Mouse (Mus musculus) midbrain, embryonic 13.5 days (tissue): ENCODE data around the gene Bpgm. TPM values are rescaled to one million over a fixed set of nuclear protein-coding genes. Genes with fewer than 3 reads are reported as not detected.

Experiments used
- ATAC-seq: fragments of 200-750 bp; cut with Nextera tagmentation; 2 replicates; pipeline ENCODE4 v1.8.0; 2017; ENCODE audit warnings: mild to moderate bottlenecking, moderate TSS enrichment, moderate library complexity
- H3K27ac ChIP-seq: fragments of 300-500 bp; sonication (generic); 2 replicates; pipeline ENCODE4 v1.5.1; 2015; ENCODE audit warnings: inconsistent platforms, mild to moderate bottlenecking, moderate library complexity
- H3K27me3 ChIP-seq: fragments of 300-500 bp; sonication (generic); 2 replicates; pipeline ENCODE4 v1.6.1; 2015; ENCODE audit warnings: mild to moderate bottlenecking, inconsistent platforms
- H3K36me3 ChIP-seq: fragments of 300-500 bp; sonication (generic); 2 replicates; pipeline ENCODE4 v1.6.1; 2015; ENCODE audit warnings: mild to moderate bottlenecking, inconsistent platforms
- H3K4me1 ChIP-seq: fragments of 300-500 bp; sonication (generic); replicated peaks from 2 replicates; pipeline ENCODE4 v1.6.1; 2015; ENCODE audit warnings: inconsistent platforms
- H3K4me2 ChIP-seq: fragments of 300-500 bp; sonication (generic); replicated peaks from 2 replicates; pipeline ENCODE4 v1.6.1; 2015; ENCODE audit warnings: moderate library complexity, mild to moderate bottlenecking, inconsistent platforms
- H3K4me3 ChIP-seq: fragments of 300-500 bp; sonication (generic); replicated peaks from 2 replicates; pipeline ENCODE4 v1.5.1; 2015; ENCODE audit warnings: mild to moderate bottlenecking, inconsistent platforms
- H3K9ac ChIP-seq: fragments of 300-500 bp; sonication (generic); replicated peaks from 2 replicates; pipeline ENCODE4 v1.6.1; 2015; ENCODE audit warnings: mild to moderate bottlenecking, inconsistent platforms
- H3K9me3 ChIP-seq: fragments of 300-500 bp; sonication (generic); 2 replicates; pipeline ENCODE4 v1.6.1; 2016; ENCODE audit warnings: mild to moderate bottlenecking, inconsistent platforms
- WGBS: fragments of 180-500 bp; shearing (Covaris S2); methylation state at CpG from one replicate; pipeline ENCODE4 v1.1.7; 2015; 5-methylcytosine and 5-hydroxymethylcytosine counted together
- polyA plus RNA-seq: library from polyadenylated mRNA; unstranded; fragments of >200 nt; fragmentation: Nextera tagmentation; extraction: Ambion mirVana; gene quantifications from 2 replicates; pipeline ENCODE4 v1.2.1, GENCODE M21; 2015

The Bpgm gene
- polyA plus RNA-seq, 1 experiment from 2014 or later: 93.7 TPM

- WGBS: 64% methylated on average over 1 of the region's 1 CpGs
- ATAC-seq: no peak
Measured at GRCm38 (mm10) chr6:34515783-34516099, 39.7 kb downstream of the Bpgm start.

DNA sequence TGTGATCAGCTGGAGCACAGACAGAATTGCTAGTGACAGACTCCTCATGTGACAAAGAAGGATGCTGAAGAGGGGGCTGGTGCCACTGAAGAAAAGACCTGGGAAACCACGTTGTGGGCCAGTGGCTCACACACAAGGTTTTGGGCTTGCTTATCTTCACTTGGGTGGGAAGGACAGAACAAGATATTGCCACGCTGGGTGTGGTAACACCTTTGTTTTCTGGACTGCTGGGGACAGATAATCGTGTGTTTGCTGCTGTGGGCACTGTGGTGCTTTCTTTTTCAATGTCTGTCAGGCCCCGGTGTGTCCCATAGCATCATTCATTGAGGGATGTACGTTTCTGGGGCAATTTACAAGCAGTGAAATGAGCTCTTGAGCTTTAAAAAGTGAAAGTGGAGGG is 41.7 kb downstream of the Bpgm start:
- no peak overlapping the region for H3K4me3 ChIP-seq
- no peak for ATAC-seq
- WGBS: 84% methylated on average over 5 of the region's 5 CpGs
- no peaks in the 10 kb centered on the region for H3K4me1 ChIP-seq
- H3K9me3 ChIP-seq: no peaks in the 10 kb centered on the region
- no peaks in the 10 kb centered on the region for H3K36me3 ChIP-seq
- no peak overlapping the region for H3K27ac ChIP-seq
- no peak overlapping the region for H3K9ac ChIP-seq
- no peak overlapping the region for H3K4me2 ChIP-seq
- no peaks in the 10 kb centered on the region for H3K27me3 ChIP-seq

More at GRCm38 (mm10) chr6:34515783-34516099, 39.7 kb downstream of the Bpgm start:
- Histone ChIP-seq H3K36me3 (no peaks in the 10 kb centered on the region), H3K4me1 (no peaks in the 10 kb centered on the region), H3K9me3 (no peaks in the 10 kb centered on the region), H3K27ac (no peak overlapping the region), H3K9ac (no peak overlapping the region), H3K4me3 (no peak overlapping the region), H3K27me3 (no peaks in the 10 kb centered on the region), H3K4me2 (no peak overlapping the region)

DNA sequence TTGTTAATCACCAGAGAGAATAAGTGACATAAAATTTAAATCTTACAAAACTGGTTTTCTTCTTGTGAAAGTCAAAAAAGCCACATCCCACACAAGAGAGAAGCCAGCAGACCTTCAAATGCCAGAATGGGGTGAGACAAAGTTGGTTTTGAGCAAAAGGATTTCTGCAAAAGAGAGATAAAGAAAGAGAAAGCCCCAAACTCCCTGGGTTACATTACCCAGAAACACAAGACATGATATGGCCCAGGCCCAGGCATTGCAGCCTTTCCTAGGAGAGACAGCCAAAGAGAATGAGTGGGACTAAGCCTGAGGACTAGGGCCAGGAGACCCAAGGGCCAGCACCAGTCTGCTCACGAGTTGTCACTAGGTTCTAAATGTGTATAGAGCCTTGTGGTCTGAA is 43.1 kb downstream of the Bpgm start:
- Histone ChIP-seq H3K27ac (no peak overlapping the region), H3K27me3 (no peaks in the 10 kb centered on the region), H3K4me3 (no peak overlapping the region), H3K9ac (no peak overlapping the region), H3K4me1 (no peaks in the 10 kb centered on the region), H3K36me3 (no peaks in the 10 kb centered on the region), H3K9me3 (no peaks in the 10 kb centered on the region), H3K4me2 (no peak overlapping the region)
- ATAC-seq: no peak
- WGBS: 83% methylated on average over 1 of the region's 1 CpGs

DNA sequence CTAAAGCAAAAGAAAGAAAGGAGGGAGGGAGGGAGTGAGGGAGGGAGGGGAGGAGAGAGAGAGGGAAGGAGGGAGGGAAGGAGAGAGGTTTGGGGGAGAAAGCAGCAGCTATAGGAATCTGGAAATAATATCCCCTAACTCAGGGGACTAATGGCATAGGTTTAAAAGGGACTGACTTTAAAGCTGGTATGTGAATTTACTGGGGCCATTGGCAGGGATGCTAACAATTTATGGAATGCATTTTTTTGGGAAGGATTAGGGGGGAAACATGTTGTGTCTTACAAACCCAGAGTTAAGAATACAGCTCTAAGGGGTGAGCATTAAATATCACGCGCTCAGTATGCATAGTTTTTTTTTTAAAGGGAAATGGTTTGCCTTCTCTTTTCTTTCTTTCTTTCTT is 44.5 kb downstream of the Bpgm start:
- Histone ChIP-seq H3K27ac (no peak overlapping the region), H3K4me2 (no peak overlapping the region), H3K36me3 (no peaks in the 10 kb centered on the region), H3K27me3 (no peaks in the 10 kb centered on the region), H3K4me1 (no peaks in the 10 kb centered on the region), H3K9me3 (no peaks in the 10 kb centered on the region), H3K4me3 (no peak overlapping the region), H3K9ac (no peak overlapping the region)
- ATAC-seq: no peak
- WGBS: 90% methylated on average over 2 of the region's 2 CpGs

DNA sequence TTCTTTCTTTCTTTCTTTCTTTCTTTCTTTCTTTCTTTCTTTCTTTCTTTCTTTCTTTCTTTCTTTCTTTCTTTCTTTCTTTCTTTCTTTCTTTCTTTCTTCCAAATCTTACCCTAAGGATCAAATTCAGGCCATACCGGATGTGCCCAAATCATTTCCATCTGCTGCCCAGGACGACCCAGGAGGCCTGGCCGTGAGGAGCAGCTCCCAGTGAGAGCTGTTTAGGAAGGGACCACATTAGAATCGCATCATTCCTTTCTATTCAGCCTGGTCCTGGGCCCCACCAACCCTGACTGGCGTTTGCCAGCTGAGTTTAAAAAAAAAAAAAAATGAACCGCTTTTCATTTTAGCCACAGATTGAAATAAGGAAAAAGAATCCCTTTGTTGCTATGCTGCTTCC is 44.9 kb downstream of the Bpgm start:
- Histone ChIP-seq H3K4me1 (no peaks in the 10 kb centered on the region), H3K9me3 (no peaks in the 10 kb centered on the region), H3K4me3 (no peak overlapping the region), H3K27ac (no peak overlapping the region), H3K27me3 (no peaks in the 10 kb centered on the region), H3K9ac (no peak overlapping the region), H3K4me2 (no peak overlapping the region), H3K36me3 (no peaks in the 10 kb centered on the region)
- WGBS: 38% methylated on average over 6 of the region's 6 CpGs
- ATAC-seq: no peak

DNA sequence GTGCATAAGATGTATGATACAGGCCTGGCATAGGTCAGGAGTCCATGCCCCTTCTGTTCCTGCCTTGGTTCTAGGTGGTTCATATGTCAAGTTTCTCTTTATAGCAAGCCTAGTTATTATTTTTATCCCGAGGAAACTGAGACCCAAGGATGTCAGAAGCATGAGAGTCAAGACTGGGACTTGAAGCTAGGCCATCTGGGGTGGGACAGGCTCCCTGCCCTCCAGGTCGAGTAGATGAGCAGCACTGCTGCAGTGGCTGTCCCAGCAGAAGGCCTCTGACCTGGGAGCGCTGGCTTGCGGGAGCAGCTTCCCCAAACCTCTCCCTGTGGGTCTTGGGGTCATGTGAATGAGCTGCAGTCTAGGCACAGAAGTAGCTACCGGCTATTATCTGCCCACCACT is 47.5 kb downstream of the Bpgm start:
- H3K4me1 ChIP-seq: no peaks in the 10 kb centered on the region
- no peak overlapping the region for H3K4me3 ChIP-seq
- no peak overlapping the region for H3K27ac ChIP-seq
- no peak overlapping the region for H3K9ac ChIP-seq
- no peak overlapping the region for H3K4me2 ChIP-seq
- H3K9me3 ChIP-seq: no peaks in the 10 kb centered on the region
- H3K27me3 ChIP-seq: no peaks in the 10 kb centered on the region
- 84% methylated on average over 5 of the region's 5 CpGs for whole genome bisulfite sequencing
- no peaks in the 10 kb centered on the region for H3K36me3 ChIP-seq
- ATAC-seq: no peak

GRCm38 (mm10) chr6:34525499-34525924 is 49.5 kb downstream of the Bpgm start:
- Histone ChIP-seq H3K4me2 (no peak overlapping the region), H3K4me3 (no peak overlapping the region), H3K9ac (no peak overlapping the region), H3K36me3 (no peaks in the 10 kb centered on the region), H3K4me1 (no peaks in the 10 kb centered on the region), H3K9me3 (no peaks in the 10 kb centered on the region), H3K27ac (no peak overlapping the region), H3K27me3 (no peaks in the 10 kb centered on the region)
- no peak for ATAC-seq
- 84% methylated on average over 1 of the region's 1 CpGs for WGBS

- Histone ChIP-seq H3K9ac (no peak overlapping the region), H3K27ac (no peak overlapping the region), H3K36me3 (no peaks in the 10 kb centered on the region), H3K9me3 (no peaks in the 10 kb centered on the region), H3K4me1 (no peaks in the 10 kb centered on the region), H3K27me3 (no peaks in the 10 kb centered on the region), H3K4me3 (no peak overlapping the region), H3K4me2 (no peak overlapping the region)
- no peak for ATAC-seq
- WGBS: 81% methylated on average over 6 of the region's 6 CpGs
Measured at GRCm38 (mm10) chr6:34525927-34526326, 49.9 kb downstream of the Bpgm start.

DNA sequence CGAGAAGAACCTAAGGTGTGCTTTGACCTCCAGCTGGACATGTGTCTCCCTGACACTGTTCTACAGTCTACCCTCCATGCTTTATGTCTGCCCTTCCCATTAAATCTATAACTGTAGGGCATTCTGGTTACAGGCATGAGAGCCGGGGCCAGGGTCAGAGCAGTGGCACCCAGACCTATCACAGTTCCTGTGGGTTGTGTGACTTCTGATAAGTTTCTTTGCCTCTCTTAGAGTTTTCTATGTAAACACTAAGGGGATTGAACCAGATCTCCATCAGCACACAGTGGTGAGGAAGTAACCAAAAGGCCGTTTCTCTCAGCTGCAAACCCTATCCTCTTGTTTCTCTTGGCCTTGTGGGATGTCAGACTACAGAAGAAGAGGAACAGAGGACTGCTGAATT is 50.4 kb downstream of the Bpgm start:
- 80% methylated on average over 3 of the region's 3 CpGs for WGBS
- no peak overlapping the region for H3K4me3 ChIP-seq

GRCm38 (mm10) chr6:34528131-34528530 is 52.1 kb downstream of the Bpgm start:
- H3K4me3 ChIP-seq: no peak overlapping the region
- no peak overlapping the region for H3K4me2 ChIP-seq
- no peaks in the 10 kb centered on the region for H3K36me3 ChIP-seq
- no peak for ATAC-seq
- 83% methylated on average over 2 of the region's 2 CpGs for WGBS
- no peak overlapping the region for H3K27ac ChIP-seq
- no peaks in the 10 kb centered on the region for H3K9me3 ChIP-seq
- H3K4me1 ChIP-seq: no peaks in the 10 kb centered on the region
- H3K9ac ChIP-seq: no peak overlapping the region
- H3K27me3 ChIP-seq: no peaks in the 10 kb centered on the region

More for the DNA sequence above, 50.4 kb downstream of the Bpgm start:
- ATAC-seq: no peak
- Histone ChIP-seq H3K27ac (no peak overlapping the region), H3K4me1 (no peaks in the 10 kb centered on the region), H3K36me3 (no peaks in the 10 kb centered on the region), H3K4me2 (no peak overlapping the region), H3K9me3 (no peaks in the 10 kb centered on the region), H3K27me3 (no peaks in the 10 kb centered on the region), H3K9ac (no peak overlapping the region)

GRCm38 (mm10) chr6:34529992-34530391 is 54.0 kb downstream of the Bpgm start:
- ATAC-seq: no peak
- Histone ChIP-seq H3K4me1 (no peaks in the 10 kb centered on the region), H3K4me3 (no peak overlapping the region), H3K4me2 (no peak overlapping the region), H3K27ac (no peak overlapping the region), H3K9ac (no peak overlapping the region), H3K9me3 (no peaks in the 10 kb centered on the region), H3K36me3 (no peaks in the 10 kb centered on the region), H3K27me3 (no peaks in the 10 kb centered on the region)
- 82% methylated on average over 3 of the region's 3 CpGs for WGBS

DNA sequence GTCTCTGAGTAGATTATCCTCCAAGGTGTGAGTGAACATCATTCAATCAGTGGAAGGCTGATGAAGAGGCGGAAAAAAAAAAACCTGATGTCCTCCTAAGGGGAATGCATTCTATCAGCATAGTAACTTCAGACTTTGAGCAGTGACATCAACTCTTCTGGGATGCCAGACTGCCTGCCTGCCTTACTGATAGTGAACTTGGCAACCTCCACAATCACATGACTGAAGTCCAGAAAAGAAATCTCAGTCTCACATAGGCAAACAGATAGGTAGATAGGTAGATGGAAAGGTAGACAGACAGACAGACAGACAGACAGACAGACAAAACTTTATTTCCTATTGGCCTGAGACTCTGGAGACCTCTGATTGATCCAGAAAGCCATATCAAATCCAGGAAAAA is 57.0 kb downstream of the Bpgm start:
- Histone ChIP-seq H3K4me1 (no peaks in the 10 kb centered on the region), H3K9ac (no peak overlapping the region), H3K4me2 (no peak overlapping the region), H3K9me3 (no peaks in the 10 kb centered on the region), H3K27me3 (no peaks in the 10 kb centered on the region), H3K4me3 (no peak overlapping the region), H3K36me3 (no peaks in the 10 kb centered on the region), H3K27ac (no peak overlapping the region)
- WGBS: 91% methylated on average over 1 of the region's 1 CpGs
- ATAC-seq: no peak

DNA sequence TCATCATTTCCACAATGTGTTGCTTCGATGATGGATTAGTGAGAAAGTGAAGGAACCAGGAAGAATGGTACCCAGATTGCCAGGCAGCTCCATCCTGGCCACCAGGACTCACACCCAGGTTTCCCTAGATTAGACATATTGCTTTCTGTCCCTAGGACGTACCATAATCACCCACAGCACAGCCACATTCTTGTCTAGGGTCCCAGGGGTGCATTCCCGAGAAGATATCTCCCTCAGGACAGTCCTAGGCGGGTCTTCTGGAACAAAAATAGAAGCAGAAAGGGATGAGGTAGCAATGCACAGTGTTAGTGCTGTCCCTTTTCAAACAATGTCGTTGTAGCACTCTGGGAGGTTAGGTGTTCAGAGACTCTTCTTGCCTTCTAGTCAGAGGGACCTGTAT is 57.9 kb downstream of the Bpgm start:
- no peak overlapping the region for H3K9ac ChIP-seq
- no peaks in the 10 kb centered on the region for H3K4me1 ChIP-seq
- no peaks in the 10 kb centered on the region for H3K36me3 ChIP-seq
- no peak overlapping the region for H3K4me2 ChIP-seq
- no peaks in the 10 kb centered on the region for H3K9me3 ChIP-seq
- no peak overlapping the region for H3K27ac ChIP-seq
- no peak for ATAC-seq
- no peaks in the 10 kb centered on the region for H3K27me3 ChIP-seq
- 76% methylated on average over 5 of the region's 5 CpGs for WGBS
- H3K4me3 ChIP-seq: no peak overlapping the region
